Mouse (Mus musculus) forebrain, embryonic 14.5 days (tissue): Measurements from ENCODE around the gene Dolk. TPM values are rescaled to one million over a fixed set of nuclear protein-coding genes. Genes with fewer than 3 reads are reported as not detected.

Experiments used
- ATAC-seq: fragments of 200-750 bp; cut with Nextera tagmentation; 2 replicates; pipeline ENCODE4 v1.8.0; 2017; ENCODE audit warnings: mild to moderate bottlenecking, moderate library complexity
- DNase-seq: peaks from one replicate; pipeline ENCODE4 v3.0.0-alpha.2; 2015; ENCODE audit warnings: low spot score
- H3K27ac ChIP-seq: fragments of 300-500 bp; sonication (generic); 2 replicates; pipeline ENCODE4 v1.5.1; 2014; ENCODE audit warnings: low read depth, mild to moderate bottlenecking, control low read depth, low read length, moderate library complexity
- H3K27me3 ChIP-seq: fragments of 300-500 bp; sonication (generic); replicated peaks from 2 replicates; pipeline ENCODE4 v1.6.1; 2014; ENCODE audit warnings: low read length, control low read depth, mixed read lengths; ENCODE audit not compliant: control insufficient read depth, insufficient read depth
- H3K36me3 ChIP-seq: fragments of 300-500 bp; sonication (generic); 2 replicates; pipeline ENCODE4 v1.6.1; 2014; ENCODE audit warnings: low read length, control low read depth; ENCODE audit not compliant: control insufficient read depth, insufficient read depth
- H3K4me1 ChIP-seq: fragments of 300-500 bp; sonication (generic); 2 replicates; pipeline ENCODE4 v1.6.1; 2014; ENCODE audit warnings: antibody characterized with exemption, low read length, control low read depth; ENCODE audit not compliant: control insufficient read depth, insufficient read depth
- H3K4me2 ChIP-seq: fragments of 300-500 bp; sonication (generic); 2 replicates; pipeline ENCODE4 v1.6.1; 2014; ENCODE audit warnings: mild to moderate bottlenecking, control low read depth, low read length
- H3K4me3 ChIP-seq: fragments of 300-500 bp; sonication (generic); 2 replicates; pipeline ENCODE4 v1.5.1; 2014; ENCODE audit warnings: low read depth, low read length, control low read depth
- H3K9ac ChIP-seq: fragments of 300-500 bp; sonication (generic); 2 replicates; pipeline ENCODE4 v1.6.1; 2014; ENCODE audit warnings: mild to moderate bottlenecking, low read length, control low read depth, moderate library complexity
- H3K9me3 ChIP-seq: fragments of 300-500 bp; sonication (generic); replicated peaks from 2 replicates; pipeline ENCODE4 v1.6.1; 2016; ENCODE audit warnings: low read length, control low read depth, mixed read lengths; ENCODE audit not compliant: control insufficient read depth
- WGBS: fragments of 180-500 bp; shearing (Covaris S2); extraction: QIAGEN DNeasy Blood & Tissue Kit; methylation state at CpG from one replicate; pipeline ENCODE4 v1.1.7; 2014; 5-methylcytosine and 5-hydroxymethylcytosine counted together
- polyA plus RNA-seq: library from polyadenylated mRNA; unstranded; fragments of >200 nt; fragmentation: Nextera tagmentation; extraction: Ambion mirVana; gene quantifications from 2 replicates; pipeline ENCODE4 v1.2.1, GENCODE M21; 2014

Dolk gene
- polyA plus RNA-seq, 1 experiment from 2014 or later = 30.2 TPM

DNA sequence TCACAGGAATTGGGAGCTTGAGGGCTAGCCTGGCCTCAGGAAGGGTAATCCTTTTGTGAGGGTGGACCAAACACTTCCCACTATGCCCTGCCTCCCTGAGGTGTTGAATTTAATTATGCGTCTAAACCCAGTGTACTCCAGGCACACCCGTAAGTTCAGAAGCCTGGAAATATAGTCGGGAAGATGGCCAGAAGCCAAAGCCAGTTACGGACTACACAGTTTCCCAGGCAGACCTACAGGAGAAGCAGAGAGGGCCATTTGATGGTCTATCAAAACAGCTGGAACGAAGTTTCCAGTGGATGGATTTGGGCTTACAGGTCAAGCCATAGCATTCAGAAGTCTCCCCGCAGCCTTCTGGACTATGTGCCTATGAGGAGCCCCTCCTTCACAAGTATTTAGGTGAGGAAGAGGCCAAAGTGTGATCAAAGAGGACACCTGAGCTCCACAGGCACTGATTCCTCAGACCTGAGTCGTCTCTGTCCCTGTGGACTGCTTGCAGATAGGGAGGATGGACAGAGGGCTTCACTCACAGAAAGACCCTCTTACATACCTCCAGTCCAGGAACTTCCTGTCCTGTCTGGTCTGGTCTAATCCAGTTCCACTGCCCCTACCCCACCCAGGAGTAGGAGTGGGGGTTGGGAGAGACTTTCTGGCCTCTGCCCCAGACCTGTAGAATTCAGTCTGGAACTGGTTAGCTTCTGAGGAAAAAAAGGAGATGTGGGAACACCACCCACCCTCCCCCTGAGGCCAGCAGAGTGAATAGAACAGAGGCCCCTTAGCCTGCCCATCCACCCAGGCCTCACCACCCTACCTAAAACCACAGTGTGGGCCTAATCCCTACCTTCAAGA, 21.2 kb downstream of the Dolk start:
- H3K4me3 ChIP-seq = no peak overlapping the region
- no peak overlapping the region for H3K4me2 ChIP-seq
- H3K9me3 ChIP-seq = no peaks in the 10 kb centered on the region
- ATAC-seq (no peak), DNase-seq (no peak)
- H3K27ac ChIP-seq = 0 out of 2 replicates have a peak overlapping the region, but pooled peaks have one; percentile 21
- no peaks in the 10 kb centered on the region for H3K27me3 ChIP-seq
- H3K4me1 ChIP-seq = peaks cover 15% of the 10 kb centered on the region; the same call in 1 of the 2 replicates
- no peak overlapping the region for H3K9ac ChIP-seq
- 59% methylated on average over 7 of the region's 7 CpGs for WGBS
- H3K36me3 ChIP-seq = peaks cover 56% of the 10 kb centered on the region

DNA sequence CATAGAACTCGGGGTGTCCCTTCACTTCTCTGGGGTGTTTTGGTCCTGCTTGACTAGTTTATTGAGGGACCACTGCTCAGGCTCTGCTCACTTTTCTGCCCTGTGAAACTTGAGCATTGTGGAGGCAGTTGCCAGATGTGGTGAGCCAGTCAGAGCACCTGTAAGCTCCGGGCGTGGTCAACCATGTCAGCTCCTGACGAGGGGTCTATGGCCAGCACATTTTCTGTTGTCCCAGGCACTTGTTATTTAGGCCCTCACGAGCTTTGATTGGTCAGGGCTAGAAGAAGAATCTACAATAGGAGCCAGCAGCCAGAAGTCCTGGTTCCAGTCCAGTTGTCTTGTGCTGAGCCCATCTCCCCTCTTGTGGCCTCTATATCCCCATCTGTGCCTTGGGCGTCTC, 22.3 kb downstream of the Dolk start:
- Histone ChIP-seq H3K9me3 (no peaks in the 10 kb centered on the region), H3K9ac (no peak overlapping the region), H3K27me3 (no peaks in the 10 kb centered on the region), H3K27ac (0 out of 2 replicates have a peak overlapping the region, but pooled peaks have one; percentile 49), H3K4me3 (no peak overlapping the region), H3K4me1 (peaks cover 15% of the 10 kb centered on the region; the same call in 1 of the 2 replicates), H3K36me3 (peaks cover 67% of the 10 kb centered on the region), H3K4me2 (no peak overlapping the region)
- WGBS = 94% methylated on average over 6 of the region's 6 CpGs
- DNase-seq (no peak), ATAC-seq (no peak)

DNA sequence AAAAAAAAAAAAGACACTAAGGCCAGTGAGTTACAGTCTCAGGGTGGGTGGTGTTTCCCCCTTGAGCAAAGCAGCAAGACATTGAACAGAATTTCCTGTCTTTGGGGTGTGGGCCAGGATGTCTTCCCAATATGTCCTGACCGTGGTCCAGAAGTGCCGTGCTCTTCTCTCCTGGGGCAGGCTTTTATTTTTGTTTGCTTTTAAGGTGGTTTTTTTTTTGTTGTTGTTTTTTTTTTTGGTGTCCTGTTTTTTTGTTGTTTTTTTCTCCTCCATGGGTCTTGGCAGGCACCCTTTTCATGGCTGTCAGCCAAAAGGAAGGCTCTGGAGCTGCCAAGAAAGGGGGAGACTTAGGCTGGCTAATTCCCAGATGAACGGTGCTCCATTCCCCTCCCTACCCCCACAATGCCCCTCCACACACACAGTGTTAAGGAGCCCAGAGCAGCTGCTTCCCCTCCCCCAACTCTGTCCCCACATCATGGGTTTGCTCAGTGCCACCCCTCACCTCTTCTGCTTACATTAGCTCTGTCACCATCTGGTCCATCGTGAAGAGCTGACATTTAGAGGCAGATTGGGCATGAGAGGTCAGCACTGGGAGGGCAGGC, 23.2 kb downstream of the Dolk start:
- ATAC-seq (peak; percentile 83), DNase-seq (peak; percentile 88)
- Histone ChIP-seq H3K27me3 (no peaks in the 10 kb centered on the region), H3K4me3 (no peak overlapping the region), H3K4me2 (no peak overlapping the region), H3K36me3 (peaks cover 75% of the 10 kb centered on the region), H3K27ac (peak overlapping the region; percentile 49; the same call in 1 of the 2 replicates), H3K9me3 (no peaks in the 10 kb centered on the region), H3K9ac (no peak overlapping the region), H3K4me1 (peaks cover 15% of the 10 kb centered on the region; the same call in 1 of the 2 replicates)
- 16% methylated on average over 4 of the region's 4 CpGs for WGBS

GRCm38 (mm10) chr2:30261921-30262839, 24.0 kb downstream of the Dolk start:
- no peak overlapping the region for H3K9ac ChIP-seq
- H3K36me3 ChIP-seq = peaks cover 79% of the 10 kb centered on the region
- 90% methylated on average over 18 of the region's 18 CpGs for WGBS
- peaks cover 15% of the 10 kb centered on the region; the same call in 1 of the 2 replicates for H3K4me1 ChIP-seq
- H3K9me3 ChIP-seq = no peaks in the 10 kb centered on the region
- no peak overlapping the region for H3K4me2 ChIP-seq
- no peak for DNase-seq
- ATAC-seq = no peak
- no peaks in the 10 kb centered on the region for H3K27me3 ChIP-seq
- no peak overlapping the region for H3K4me3 ChIP-seq
- H3K27ac ChIP-seq = peak overlapping the region; percentile 21; the same call in 1 of the 2 replicates

GRCm38 (mm10) chr2:30261064-30261736, 24.9 kb downstream of the Dolk start:
- DNase-seq (no peak), ATAC-seq (no peak)
- no peak overlapping the region for H3K9ac ChIP-seq
- H3K4me3 ChIP-seq = no peak overlapping the region
- no peaks in the 10 kb centered on the region for H3K27me3 ChIP-seq
- peaks cover 13% of the 10 kb centered on the region; the same call in 1 of the 2 replicates for H3K4me1 ChIP-seq
- H3K36me3 ChIP-seq = peaks cover 86% of the 10 kb centered on the region
- H3K9me3 ChIP-seq = no peaks in the 10 kb centered on the region
- H3K4me2 ChIP-seq = no peak overlapping the region
- 90% methylated on average over 4 of the region's 4 CpGs for WGBS
- H3K27ac ChIP-seq = no peak overlapping the region

DNA sequence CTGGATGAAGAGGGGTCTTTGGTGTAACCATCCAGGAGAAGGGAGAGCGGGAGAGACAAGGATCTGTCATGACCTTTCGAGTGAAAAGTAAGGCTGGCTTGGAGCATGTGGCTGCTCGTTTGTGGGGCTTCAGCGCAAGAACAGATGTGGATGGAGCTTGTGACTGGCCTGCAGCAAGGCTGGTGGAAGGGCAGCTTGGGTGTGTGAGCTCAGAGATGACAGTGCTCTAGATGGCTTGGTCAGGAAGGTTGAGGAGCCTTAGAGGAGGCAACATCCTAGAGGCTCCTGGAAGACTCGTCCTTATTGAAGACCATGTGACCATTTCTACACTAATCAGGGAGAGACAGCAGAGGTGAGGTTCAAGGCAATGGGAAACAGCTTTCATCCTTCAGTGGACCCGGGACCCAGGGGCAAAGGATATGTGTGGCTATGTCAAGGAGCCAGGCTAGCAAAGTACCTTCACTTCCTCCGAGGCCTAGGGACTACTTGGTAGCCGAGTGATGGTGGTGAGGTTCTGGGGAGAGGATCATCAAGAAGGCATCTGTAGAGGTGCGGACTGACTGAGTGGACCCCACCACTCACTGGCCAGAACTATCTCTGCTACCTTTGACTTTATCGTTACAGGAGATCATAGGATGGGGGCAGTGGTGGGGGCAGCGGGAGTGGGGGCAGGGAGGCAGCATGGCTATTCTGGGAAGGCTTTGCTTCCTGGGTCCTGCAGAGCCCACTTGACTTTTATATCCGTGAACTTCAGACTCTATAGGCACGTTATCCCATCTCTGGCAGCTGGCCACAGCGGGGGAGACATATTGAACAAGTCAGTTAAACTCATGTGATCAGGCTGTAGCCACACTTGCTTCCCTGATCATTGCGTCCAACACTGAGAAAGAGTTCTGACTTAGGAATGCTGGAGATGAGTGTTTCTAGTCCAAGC, 26.7 kb downstream of the Dolk start:
- peaks cover 7% of the 10 kb centered on the region; the same call in 1 of the 2 replicates for H3K4me1 ChIP-seq
- H3K4me2 ChIP-seq = no peak overlapping the region
- no peaks in the 10 kb centered on the region for H3K27me3 ChIP-seq
- no peak overlapping the region for H3K27ac ChIP-seq
- H3K36me3 ChIP-seq = peaks cover 96% of the 10 kb centered on the region
- no peak overlapping the region for H3K4me3 ChIP-seq
- no peaks in the 10 kb centered on the region for H3K9me3 ChIP-seq
- DNase-seq = no peak
- H3K9ac ChIP-seq = no peak overlapping the region
- no peak for ATAC-seq
- WGBS = 91% methylated on average over 15 of the region's 15 CpGs

GRCm38 (mm10) chr2:30258600-30258999, 27.5 kb downstream of the Dolk start:
- peaks cover 94% of the 10 kb centered on the region for H3K36me3 ChIP-seq
- 96% methylated on average over 4 of the region's 4 CpGs for WGBS
- no peak for ATAC-seq

More at GRCm38 (mm10) chr2:30258600-30258999, 27.5 kb downstream of the Dolk start:
- Histone ChIP-seq H3K4me3 (no peak overlapping the region), H3K4me1 (peaks cover 7% of the 10 kb centered on the region; the same call in 1 of the 2 replicates), H3K27me3 (no peaks in the 10 kb centered on the region), H3K27ac (no peak overlapping the region), H3K9me3 (no peaks in the 10 kb centered on the region), H3K4me2 (no peak overlapping the region), H3K9ac (no peak overlapping the region)
- no peak for DNase-seq
